Mouse (Mus musculus) limb, embryonic 15.5 days (tissue): Measurements from ENCODE around the gene Klhl2. TPM values are rescaled to one million over a fixed set of nuclear protein-coding genes. Genes with fewer than 3 reads are reported as not detected.

ENCODE experiments used
- polyA plus RNA-seq: library from polyadenylated mRNA; unstranded; fragments of >200 nt; fragmentation: Nextera tagmentation; extraction: Ambion mirVana; gene quantifications from 2 replicates; pipeline ENCODE4 v1.2.1, GENCODE M21; 2015

The Klhl2 gene
- polyA plus RNA-seq, 1 experiment from 2014 or later, result 7.9 TPM

Other genes starting within 250 kb of the Klhl2 start
- gene Cpe, start 157.0 kb downstream of the Klhl2 start, polyA plus RNA-seq, result 169 and 170 TPM in 2 replicates
- 92.7 and 95.2 TPM in 2 replicates for gene Msmo1, start 116.2 kb downstream of the Klhl2 start, polyA plus RNA-seq
- gene Tmem192, start 97.2 kb upstream of the Klhl2 start, polyA plus RNA-seq, result 23.7 and 24.3 TPM in 2 replicates
- 0.04 TPM in 1 of 2 replicates, not detected in the other for gene Trim75, start 137.8 kb upstream of the Klhl2 start, polyA plus RNA-seq
- 0.22 and 0.37 TPM in 2 replicates for gene Trim61, start 168.5 kb upstream of the Klhl2 start, polyA plus RNA-seq
- 0.05 TPM in 1 of 2 replicates, not detected in the other for gene Trim60, start 168.6 kb upstream of the Klhl2 start, polyA plus RNA-seq
- gene Apela, start 187.3 kb upstream of the Klhl2 start, polyA plus RNA-seq, result 10.8 and 13.1 TPM in 2 replicates
- gene Gm10663, start 225.0 kb upstream of the Klhl2 start, polyA plus RNA-seq, result not detected in 2 replicates